Mouse (Mus musculus) right cerebral cortex, postnatal 25 days (tissue): ENCODE results near the gene Pde4a.
A peak's percentile ranks its signal among the peaks of the same experiment; 100 is the strongest.

Experiments
- DNase-seq: peaks from one replicate; pipeline ENCODE4 v3.0.0; 2022

Gene Pde4a

DNA sequence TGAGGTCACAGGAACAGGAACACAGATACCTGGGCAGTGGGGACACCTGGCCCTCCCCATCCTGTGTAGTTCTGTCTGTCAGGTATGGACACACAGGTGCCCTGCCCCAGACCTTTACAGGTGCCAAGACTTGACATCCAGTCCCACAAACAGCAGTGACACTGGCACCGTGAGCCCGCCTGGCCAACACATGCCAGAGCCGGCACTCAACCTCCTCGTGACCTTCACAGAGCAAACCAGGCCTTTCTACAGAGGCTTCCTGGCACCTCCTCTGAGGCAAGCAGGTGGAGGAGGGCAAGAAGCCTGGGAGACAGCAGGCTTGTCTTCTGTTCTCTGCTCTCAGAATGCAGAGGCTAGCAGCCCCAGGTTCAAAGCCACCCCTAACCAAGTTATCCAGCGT is 19.9 kb downstream of the Pde4a start:
- no peak for DNase-seq

DNA sequence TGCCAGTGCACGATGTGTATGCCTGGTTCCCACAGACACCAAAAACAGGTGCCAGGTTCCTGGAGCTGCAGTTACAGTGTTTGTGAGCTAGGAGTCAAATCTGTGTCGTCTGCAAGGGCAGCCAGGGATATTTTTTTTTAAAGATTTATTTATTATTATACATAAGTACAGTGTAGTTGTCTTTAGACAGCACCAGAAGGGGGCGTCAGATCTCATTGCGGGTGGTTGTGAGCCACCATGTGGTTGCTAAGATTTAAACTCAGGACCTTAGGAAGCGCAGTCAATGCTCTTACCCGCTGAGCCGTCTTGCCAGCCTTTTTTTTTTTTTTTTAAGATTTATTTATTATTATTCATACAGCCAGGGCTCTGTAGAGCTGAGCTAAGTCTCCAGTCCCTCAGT is 24.4 kb downstream of the Pde4a start:
- no peak for DNase-seq

DNA sequence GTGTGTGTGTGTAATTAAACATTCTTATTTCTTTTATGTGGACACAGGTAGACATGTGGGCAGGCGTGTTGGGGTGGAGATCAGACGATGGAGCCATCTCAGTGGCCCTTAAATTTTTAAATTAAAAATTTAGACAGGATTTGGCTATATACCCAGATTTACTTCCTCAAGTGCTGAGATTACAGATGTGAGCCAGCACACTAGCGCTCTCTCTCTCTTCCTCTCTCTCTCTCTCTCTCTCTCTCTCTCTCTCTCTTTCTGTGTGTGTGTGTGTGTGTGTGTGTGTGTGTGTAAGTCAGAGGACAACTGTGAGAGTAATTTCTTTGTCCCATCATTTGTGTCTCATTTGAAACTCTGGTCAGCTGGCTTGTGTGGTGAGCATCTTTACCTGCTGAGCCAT is 25.2 kb downstream of the Pde4a start:
- no peak for DNase-seq

DNA sequence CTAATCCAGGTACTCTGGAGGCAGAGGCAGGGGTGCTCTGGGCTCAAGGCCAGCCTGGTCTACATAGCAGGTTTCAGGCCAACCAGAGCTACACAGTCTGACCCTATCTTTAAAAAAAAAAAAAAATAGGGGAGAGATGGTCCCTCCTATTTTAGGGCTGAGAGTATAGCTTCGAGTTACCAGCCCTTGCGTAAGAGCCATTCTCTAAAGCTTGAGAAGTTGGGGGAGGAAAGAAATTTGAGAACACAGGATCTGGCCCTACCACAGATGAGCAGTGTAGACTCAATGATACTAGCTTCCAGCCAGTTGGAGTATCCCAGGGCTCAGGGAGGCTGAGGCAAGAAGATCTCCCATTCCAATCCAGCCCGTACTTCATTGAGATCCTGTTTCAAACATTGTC is 28.3 kb downstream of the Pde4a start:
- no peak for DNase-seq

DNA sequence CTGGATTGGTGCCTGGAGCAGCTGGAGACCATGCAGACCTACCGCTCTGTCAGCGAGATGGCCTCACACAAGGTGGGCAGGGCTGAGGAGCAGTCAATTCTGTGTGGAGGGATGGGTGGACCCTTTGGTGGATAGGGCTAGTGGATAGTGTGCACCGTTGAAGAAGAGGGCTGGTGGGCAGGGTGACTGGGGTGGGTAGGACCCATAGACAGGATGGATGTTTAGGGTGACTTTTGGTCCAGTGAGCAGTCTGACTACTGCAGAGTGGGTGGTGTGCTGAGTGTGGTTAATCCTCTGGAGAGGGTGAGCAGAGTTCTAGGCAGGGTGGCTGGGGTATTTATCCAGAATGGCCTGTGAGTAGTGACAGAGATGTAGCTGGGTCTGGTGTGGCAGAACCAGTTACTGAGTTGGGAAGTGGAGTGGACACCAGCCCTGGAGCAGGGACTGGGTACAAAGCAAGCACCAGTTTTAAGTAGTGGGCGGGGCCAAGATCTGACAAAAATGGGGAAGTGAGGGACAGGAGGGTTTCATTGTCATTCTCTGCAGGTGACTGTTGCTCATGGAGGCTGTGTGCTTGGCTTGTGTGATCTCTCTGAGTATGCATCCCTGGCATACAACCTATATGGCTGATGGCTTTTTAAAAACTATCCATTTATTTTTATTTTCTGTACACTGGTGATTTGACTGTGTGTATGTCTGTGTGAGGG is 29.4 kb downstream of the Pde4a start:
- DNase-seq = no peak

DNA sequence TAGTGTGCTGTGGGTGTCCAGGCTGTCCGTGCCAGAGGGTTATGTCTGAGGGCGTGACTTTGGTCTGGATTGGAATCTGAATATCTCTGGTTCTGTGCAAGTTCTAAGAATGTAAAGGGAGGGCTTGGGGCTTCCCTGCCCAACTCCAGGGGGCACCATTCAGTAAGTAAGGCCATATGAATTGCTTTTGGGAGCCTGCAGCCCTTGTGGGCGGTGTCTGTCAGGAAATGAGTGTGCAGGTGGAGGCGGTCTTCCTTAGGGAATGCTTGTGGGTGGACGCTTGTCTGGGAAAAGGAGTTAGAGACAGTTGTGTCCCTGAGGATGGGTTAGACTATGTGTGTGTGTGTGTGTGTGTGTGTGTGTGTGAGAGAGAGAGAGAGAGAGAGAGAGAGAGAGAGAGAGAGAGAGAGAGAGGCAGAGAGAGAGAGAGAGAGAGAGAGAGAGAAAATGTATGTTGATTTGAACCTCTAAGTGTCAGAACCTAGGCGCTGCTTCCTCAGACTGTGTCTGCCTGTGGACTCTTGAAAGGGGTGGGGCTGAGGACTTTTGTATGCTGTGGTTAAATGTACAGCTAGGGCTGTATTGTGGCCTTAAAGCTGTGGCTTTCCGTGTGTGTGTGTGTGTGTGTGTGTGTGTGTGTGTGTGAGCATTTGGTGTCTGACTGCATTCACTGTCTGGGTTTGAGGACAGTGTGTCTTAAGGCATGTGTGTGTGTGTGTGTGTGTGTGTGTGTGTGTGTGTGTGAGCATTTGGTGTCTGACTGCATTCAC is 30.4 kb downstream of the Pde4a start:
- DNase-seq = peak; percentile 56

DNA sequence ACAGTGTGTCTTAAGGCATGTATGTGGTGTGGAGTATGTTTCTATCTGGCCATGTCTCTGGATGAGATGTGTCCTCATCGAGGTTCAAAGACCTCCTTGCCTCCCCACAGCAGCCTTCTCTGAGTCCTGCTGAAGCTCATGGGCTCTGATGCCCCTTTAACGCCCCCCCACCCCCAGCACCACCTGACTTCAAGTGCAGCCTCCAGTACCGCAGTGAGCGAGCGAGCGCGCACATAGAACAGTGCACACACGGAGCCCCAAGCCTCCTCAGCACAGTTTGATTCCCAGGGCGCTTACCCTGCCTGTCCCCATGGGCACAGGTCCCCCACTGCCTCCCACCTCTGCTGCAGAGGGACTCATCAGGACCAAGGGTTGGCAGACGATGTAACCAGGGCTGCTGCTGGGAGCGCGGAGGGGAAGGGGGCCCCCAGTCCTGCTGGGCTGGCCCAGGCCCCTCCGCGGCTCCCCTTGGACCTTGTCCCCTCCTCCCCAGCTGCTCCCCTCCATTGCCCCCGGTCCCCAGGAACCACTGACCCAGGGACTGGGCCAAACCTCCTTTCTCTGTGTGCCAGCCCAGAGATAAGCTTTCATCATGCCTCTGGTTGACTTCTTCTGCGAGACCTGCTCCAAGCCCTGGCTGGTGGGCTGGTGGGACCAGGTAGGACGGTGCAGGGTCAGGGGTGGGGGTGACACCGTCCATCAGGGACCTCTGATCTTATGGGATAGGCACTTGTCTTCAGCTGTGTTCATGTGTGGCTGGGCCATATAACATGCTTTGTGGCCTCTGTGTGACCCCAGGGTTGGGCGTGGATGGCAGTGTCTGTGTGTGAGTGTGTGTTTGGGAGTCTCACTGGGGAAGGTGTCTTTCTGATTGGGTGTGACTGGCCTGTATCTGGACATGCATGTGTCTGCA is 31.3 kb downstream of the Pde4a start:
- peak; percentile 63 for DNase-seq

DNA sequence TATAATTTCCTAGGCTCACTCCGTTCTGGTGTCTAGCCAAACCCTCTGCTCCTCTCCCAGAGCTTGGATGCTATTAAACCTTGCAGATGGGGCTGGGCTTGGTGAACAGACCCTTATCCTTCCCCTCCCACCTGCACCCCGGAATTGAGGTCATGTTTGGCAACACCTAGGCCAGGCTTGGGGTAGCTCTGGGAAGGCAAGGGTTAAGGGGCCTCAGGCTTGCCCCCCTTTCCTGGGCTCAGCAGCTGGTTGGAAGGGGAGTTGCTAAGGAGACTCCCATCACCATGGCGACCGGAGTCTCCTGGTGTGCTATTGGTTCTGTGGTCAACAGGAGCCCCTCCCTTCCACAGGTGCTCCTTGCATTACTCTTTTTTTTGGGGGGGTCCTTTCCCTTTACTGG is 32.5 kb downstream of the Pde4a start:
- peak; percentile 82 for DNase-seq

DNA sequence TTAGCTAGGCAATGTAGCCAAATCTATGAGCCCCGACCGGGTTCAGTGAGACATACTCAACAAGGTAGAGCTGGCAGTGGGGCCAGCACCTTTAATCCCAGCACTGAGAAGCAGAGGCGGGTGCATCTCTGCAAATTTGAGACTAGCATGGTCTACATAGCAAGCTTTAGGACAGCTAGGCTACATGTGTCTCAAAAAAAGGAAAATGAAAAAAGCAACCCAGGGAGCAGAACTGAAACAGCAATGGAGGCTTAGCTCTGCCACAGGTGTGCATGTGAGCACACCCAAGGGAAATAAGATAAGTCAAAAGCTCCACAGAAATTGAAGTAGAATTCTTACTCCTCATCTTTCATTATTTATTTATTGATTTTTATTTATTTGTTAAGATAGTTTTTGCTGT is 33.4 kb downstream of the Pde4a start:
- DNase-seq = no peak

DNA sequence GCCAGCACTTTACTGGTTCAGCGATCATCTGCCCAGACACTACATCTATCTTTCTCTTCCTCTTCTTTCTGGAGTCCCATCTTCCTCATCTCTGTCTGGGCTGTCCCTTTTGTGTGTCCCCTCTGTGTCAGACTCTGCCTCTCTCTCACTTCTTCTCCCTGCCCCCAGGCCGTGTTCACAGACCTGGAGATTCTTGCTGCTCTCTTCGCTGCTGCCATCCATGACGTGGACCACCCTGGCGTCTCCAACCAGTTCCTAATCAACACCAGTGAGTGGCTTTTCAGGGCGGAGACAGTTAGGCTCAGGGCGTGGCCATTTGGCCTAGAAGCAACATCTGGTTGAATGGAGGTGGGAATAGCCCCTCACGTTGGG is 38.6 kb downstream of the Pde4a start:
- DNase-seq = no peak

DNA sequence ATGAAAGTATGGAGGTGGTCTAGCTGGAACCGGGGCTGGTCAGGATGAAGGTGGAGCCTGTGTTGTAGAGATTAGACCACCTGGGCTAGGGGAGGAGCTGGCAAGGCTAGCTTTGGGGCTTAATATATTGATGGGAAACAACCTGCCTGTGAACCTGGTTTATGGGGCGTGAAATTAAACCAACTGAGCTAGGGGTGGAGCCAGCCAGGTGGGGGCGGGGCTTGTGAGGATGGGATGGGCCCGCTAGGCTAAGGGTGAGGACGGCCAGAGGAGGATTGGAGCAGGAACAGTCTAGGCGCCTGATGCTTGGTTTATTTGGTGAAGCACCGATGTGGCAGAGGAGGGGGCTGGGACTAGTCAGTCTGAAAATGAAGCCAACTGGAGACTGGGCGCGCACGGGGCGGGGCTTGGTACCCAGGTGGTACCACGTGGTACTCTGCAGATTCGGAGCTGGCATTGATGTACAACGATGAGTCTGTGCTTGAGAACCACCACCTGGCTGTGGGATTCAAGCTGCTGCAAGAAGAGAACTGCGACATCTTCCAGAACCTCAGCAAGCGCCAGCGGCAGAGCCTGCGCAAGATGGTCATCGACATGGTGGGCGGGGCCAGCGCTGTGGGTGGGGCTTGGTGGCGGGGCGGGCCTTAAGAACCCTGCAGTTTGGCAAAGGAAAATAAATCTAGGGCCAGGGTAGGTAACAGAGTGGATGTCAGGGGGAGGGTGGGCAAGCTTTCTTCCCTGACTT is 39.2 kb downstream of the Pde4a start:
- peak; percentile 48 for DNase-seq

DNA sequence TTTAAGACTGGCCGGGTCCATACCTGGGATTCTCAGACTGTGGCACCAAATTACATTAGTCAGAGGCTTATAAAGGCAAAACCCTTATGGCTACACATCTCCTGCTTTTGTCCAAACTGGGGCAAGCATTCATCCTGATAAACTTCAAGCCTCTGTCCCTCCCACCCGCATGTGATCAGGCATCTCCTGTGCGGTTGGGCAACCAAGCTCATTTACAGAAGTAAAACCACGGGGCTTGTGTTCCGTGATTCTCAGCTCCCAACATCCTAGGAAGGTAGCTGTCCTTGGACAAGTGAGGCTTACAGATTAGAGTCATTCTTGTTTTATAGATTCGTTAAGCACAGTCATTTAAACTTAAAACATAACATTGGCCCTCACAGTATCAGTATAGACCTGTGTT is 41.3 kb downstream of the Pde4a start:
- no peak for DNase-seq

DNA sequence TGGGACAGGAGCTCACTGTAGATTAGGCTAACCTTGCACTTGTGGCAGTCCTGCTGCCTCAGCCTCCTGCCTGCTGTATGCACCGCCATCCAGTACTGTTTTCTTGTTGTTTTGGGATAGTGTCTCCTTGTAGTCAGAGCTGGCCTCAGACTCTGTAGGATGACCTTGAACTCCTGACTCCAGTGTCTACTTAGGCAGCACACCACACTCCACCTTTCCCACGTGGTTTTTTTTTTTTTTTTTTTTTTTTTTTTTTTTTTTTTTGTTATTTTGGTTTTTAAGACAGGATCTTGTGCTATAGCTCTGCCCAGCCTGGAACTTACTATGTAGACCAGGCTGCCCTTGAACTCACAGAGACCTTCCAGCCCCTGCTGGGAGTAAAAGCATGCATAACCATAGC is 43.1 kb downstream of the Pde4a start:
- no peak for DNase-seq

DNA sequence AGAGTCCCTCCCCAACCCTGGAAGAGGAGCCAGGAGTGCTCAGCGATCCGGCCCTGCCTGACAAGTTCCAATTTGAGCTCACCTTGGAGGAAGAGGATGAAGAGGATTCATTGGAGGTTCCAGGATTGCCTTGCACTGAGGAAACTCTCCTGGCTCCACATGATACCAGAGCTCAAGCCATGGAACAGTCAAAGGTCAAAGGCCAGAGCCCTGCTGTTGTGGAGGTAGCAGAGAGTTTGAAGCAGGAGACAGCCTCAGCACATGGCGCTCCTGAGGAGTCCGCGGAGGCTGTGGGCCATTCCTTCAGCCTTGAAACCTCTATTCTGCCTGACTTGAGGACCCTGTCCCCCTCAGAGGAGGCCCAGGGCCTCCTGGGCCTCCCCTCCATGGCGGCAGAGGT is 45.3 kb downstream of the Pde4a start:
- DNase-seq = no peak

DNA sequence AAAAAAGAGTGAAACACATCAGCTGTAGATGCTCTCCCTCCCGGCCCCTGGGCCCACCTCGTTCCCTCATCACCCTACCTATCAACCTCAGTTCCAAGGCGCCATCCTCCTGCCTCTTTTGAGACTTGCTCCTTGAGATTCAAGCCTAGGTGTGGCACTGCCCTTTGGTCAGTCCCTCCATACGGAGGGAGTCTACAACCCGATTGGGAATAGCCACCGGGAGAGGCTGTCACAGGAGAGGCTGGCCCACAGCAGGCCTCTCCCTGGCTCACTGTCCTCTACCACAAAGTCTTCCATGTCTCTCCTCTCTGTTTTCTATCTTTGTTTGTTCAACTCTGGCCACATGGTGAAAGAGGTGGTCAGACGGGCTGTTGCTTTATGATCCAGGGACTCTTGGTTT is 46.1 kb downstream of the Pde4a start:
- no peak for DNase-seq

DNA sequence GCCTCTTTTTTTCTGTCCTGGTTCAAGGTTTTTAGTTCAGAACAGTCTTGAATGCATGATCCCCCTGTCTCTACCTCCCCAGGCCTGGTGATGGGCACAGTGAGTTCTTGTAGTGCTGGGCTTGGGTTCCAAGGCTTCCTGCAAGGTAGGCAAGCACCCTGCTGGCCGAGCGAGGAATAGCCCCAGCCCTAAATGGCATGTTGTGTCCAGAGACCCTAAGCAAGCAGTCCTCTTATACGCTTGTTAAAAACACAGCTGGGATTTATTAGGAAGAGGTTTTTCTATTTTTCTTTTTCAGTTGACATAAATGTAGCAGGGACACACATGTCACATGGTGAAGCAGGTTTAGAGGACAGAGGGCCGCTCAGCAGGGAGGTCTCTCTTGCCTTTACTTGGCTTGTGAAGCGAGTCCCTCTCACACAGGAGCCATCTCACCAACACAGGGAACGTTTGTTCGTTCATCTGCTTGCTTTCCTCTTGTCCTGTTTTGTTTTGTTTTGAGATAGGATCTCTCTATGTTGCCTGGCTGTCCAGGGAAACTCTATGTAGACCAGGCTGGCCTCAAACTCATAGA is 48.2 kb downstream of the Pde4a start:
- DNase-seq = no peak

DNA sequence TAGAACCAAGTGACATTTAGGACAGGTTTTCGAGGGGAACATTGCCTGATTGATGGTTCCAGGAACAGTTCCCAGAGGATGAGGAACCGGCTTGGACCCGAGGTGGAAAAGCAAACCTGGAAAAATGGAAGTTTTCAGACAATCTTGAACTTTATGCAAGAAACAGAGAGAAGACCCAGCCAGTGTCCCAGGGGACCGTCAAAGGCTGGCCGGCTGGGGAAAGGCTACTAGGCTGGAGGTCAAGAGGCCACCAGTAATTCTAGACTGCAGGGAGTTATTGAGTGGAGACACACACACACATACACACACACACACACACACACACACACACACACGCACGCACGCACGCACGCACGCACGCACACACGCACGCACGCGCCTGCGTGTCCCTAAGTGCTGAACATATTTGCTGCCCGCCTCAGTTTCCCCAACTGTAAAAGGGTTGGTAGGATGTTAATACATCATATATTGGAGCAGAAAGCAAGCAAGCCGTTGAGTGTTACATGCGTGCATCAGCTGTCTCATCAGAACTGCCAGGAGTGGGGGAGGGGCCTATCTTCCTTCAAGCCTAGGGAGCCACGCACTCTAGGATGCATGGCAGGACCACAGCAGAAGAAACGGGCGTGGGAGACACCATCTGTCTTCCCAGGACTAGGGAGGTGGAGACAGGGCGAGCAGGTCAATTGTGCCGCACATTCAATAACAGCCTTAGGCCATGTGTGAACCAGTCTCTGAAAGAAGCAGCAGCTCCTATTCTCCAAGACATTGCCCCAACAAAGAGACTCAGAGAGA is 50.7 kb downstream of the Pde4a start:
- DNase-seq = peak; percentile 38

DNA sequence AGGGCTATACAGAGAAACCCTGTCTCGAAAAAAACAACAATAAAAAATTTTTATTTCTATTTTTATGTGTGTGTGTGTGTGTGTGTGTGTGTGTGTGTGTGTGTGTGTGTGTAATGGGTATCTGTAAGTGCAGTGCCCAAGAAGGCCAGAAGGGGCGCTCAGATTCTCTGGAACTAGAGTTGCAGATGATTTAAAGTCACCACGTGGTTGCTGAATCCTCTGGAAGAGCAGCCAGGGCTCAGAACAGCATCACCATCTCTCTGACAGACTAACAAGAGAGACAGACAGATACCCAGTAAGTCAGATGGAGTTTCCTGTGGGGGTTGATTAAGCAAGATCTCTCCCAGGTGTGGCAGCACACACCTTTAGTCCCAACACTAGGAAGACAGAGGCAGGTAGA is 54.3 kb downstream of the Pde4a start:
- no peak for DNase-seq

DNA sequence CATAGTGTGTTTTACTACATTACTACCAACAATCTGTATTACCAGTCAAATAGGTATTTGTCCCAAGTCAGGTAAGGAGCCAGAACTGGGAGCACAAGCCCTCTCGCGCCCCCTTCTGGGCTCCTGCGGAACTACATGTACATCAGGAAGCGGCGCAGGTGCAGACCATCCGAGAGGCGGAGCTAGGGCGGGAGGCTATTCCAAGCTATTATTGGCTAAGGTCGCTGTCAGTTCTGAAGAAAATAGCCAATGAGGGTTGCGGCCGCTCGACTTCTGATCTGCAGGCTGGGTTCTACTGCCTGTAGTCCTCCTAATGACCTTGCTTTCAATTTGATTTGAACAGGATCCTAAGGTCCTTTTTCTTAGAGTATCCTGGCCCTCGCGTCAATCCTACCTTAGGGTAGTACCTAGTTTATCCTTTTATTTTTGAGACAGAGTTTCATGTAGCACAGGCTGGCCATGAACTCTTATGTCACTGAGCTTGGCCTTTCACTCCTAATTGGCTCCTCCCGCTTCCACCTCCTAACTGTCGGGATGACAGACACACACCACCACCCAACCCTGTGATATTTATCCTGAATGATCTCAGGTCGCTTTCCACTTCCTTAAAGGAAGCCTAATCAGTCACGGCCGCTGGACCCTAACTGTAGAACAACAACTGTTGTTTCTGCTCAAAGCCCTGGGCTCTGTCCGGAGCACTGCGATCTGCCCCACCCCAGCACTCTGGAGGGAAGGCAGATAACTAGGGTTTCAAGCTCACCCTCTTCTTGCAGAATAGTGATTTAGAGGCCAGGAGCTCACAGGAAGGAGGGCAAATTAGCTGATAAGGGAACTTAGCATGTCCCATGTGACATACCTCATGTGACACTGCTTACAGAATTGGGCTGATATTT is 55.2 kb downstream of the Pde4a start:
- peak; percentile 87 for DNase-seq

DNA sequence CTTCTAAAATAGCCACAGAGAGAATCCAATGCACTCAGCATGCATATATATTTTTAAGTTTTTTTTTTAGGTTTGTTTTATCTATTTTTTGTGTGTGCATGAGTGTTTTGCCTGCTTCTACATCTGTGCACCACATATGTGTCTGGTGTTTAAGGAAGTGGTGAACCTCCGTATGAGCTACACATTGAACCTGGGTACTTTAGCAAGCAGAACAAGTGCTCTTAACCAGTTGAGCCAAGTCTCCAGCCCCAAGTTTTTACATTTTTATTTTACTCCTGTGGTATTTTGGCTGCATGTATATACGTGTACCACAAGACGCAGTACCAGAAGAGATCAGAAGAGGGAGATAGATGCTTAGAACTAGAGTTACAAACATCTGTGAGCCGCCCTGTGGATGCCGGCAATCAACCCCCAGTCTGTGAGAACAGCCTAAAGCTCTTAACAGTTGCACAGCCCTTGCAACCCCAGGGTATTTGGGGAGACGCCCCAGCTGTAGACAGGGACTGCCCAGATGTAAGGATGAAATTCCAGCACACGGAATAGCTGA is 55.9 kb downstream of the Pde4a start:
- no peak for DNase-seq
